Mouse (Mus musculus) heart, postnatal 0 days (tissue): Measurements from ENCODE around the gene Adrm1.
A peak's percentile ranks its signal among the peaks of the same experiment; 100 is the strongest.

ENCODE experiments used
- CTCF ChIP-seq: IDR thresholded peaks from 2 replicates; pipeline ENCODE4 v1.5.1; 2016; ENCODE audit warnings: antibody characterized with exemption, control low read depth, low read depth
- EP300 ChIP-seq: IDR thresholded peaks from 2 replicates; pipeline ENCODE4 v1.6.1; 2016; ENCODE audit warnings: antibody characterized with exemption, low read depth

DNA sequence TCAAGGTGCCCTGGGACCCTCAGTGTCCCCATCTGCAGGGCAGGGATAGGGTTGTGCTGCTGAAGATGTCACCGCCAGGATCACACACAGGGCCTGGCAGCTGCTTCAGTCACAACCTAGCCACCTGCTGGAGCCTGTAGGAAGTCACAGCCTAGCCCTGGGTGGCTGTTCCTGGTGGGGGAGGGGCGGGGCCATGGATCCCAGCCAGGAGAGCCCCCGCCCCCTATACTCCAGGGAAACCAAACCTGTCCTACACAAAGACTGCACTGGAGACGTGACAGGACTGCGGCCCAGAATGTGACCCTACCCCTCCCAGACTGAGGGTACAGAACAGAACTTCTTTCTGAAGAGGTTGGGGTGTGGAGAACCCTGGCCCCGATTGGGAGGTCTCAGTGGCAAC, 51.0 kb downstream of the Adrm1 start:
- TF ChIP-seq CTCF (peak; percentile 43), EP300 (no peak)
